ENCODE assay signal across 12 mouse cellular contexts in the genomic region with DNA sequence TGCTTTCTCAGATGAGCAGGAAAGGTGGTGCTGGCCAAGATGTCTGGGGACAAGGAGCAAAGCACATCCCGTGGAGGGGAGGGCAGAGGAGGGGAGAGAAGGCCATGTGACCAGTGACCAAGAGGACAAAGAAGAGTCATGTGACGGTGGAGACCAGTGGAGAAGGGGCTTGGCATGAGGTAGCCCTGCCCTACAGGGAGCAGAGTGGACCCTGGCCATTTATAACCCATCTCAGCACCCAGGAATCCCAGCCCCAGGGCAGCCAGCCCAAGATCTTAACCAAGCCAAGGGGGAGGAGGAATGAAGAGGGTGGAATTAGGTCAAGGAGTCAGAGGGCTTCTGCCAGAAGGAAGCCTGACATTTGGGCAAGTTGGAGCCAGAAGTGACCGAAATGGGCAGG. TPM values are rescaled to one million over a fixed set of nuclear protein-coding genes. Genes with fewer than 3 reads are reported as not detected.
DNase-seq lines count a peak whose midpoint lies in the region; ATAC-seq and TF ChIP-seq lines count a peak whose summit lies in the region.
"Had no signal": no experiment of that assay in that cellular context is flagged by ENCODE, and none has a peak within 500 bp of the region (broad histone marks: within the 10 kb centered on the region; RNA-seq: fewer than 3 reads in every experiment).

No protein-coding gene starts in this region.

- no peak for TF ChIP-seq POLR2A in kidney, adult 2 months (IDR thresholded peaks at IDR 0.05; ENCODE audit: low read depth, low read length)

- no peak for TF ChIP-seq EP300 in lung, postnatal 0 days (IDR thresholded peaks at IDR 0.05)

- H3K4me3 ChIP-seq in kidney, adult 2 months (ENCODE audit: insufficient read depth, low read depth, low read length), result no peak overlapping the region
- H3K4me3 ChIP-seq in lung, postnatal 0 days (ENCODE audit: low read depth, low read length), result no peak overlapping the region
- no peak overlapping the region for H3K4me3 ChIP-seq in embryonic facial prominence, embryonic 10.5 days
- H3K4me3 ChIP-seq: hindbrain, embryonic 12.5 days had no signal

- no peaks in the 10 kb centered on the region for H3K36me3 ChIP-seq in kidney, adult 2 months (ENCODE audit: control insufficient read depth, insufficient read depth, low read length)
- no peaks in the 10 kb centered on the region for H3K36me3 ChIP-seq in lung, postnatal 0 days (ENCODE audit: insufficient read depth, low read length)
- no peaks in the 10 kb centered on the region for H3K36me3 ChIP-seq in embryonic facial prominence, embryonic 10.5 days (replicated peaks)
- H3K36me3 ChIP-seq: hindbrain, embryonic 12.5 days had no signal

- no peak overlapping the region for H3K4me2 ChIP-seq in lung, postnatal 0 days (replicated peaks; ENCODE audit: low read depth, low read length)
- H3K4me2 ChIP-seq: hindbrain, embryonic 12.5 days had no signal

- no peaks in the 10 kb centered on the region for H3K9me3 ChIP-seq in lung, postnatal 0 days (ENCODE audit: low read length)
- no peaks in the 10 kb centered on the region for H3K9me3 ChIP-seq in embryonic facial prominence, embryonic 10.5 days
- H3K9me3 ChIP-seq: hindbrain, embryonic 12.5 days had no signal

- H3K27me3 ChIP-seq in kidney, adult 2 months (replicated peaks; ENCODE audit: control insufficient read depth, insufficient read depth, low read length), result no peaks in the 10 kb centered on the region
- no peaks in the 10 kb centered on the region for H3K27me3 ChIP-seq in lung, postnatal 0 days (replicated peaks; ENCODE audit: insufficient read depth, low read length)
- no peaks in the 10 kb centered on the region for H3K27me3 ChIP-seq in embryonic facial prominence, embryonic 10.5 days (replicated peaks; ENCODE audit: low read depth, poor library complexity, severe bottlenecking)

- H3K4me1 ChIP-seq in kidney, adult 2 months (ENCODE audit: control insufficient read depth, insufficient read depth, low read length), result peaks cover 13% of the 10 kb centered on the region; the same call in 1 of the 2 replicates
- 0 out of 2 replicates have a peak, but pooled peaks cover 5% of the 10 kb centered on the region for H3K4me1 ChIP-seq in lung, postnatal 0 days (ENCODE audit: insufficient read depth, low read depth, low read length)
- peaks cover 45% of the 10 kb centered on the region for H3K4me1 ChIP-seq in embryonic facial prominence, embryonic 10.5 days

- H3K9ac ChIP-seq in lung, postnatal 0 days (replicated peaks; ENCODE audit: low read depth), result no peak overlapping the region
- H3K9ac ChIP-seq: hindbrain, embryonic 12.5 days had no signal

- TF ChIP-seq CTCF in kidney, adult 2 months (conservative IDR thresholded peaks at IDR 0.05; ENCODE audit: insufficient read depth, insufficient read length, low read depth, low read length), result no peak
- no peak for TF ChIP-seq CTCF in lung, postnatal 0 days (IDR thresholded peaks at IDR 0.05)

- peak; percentile 43 for ATAC-seq in lung, postnatal 0 days

- DNase-seq in cerebellum, adult 11-12 months, result peak; percentile 21
- DNase-seq in cerebellum, adult 9-11 months, result no peak
- DNase-seq in 3T3-L1 (ENCODE audit: low read depth, low spot score), result peak; percentile 34
- peak; percentile 96 for DNase-seq in kidney, adult 2 months
- DNase-seq in lung, postnatal 0 days (ENCODE audit: low spot score), result no peak
- DNase-seq in embryonic facial prominence, embryonic 10.5 days (ENCODE audit: low spot score), result no peak
- no peak for DNase-seq in thymus, adult 18-20 months
- no peak for DNase-seq in cerebellum, postnatal 36 days
- DNase-seq: right cerebral cortex, adult 18-20 months; thymus, postnatal 14 days had no signal

- H3K27ac ChIP-seq in kidney, adult 2 months (ENCODE audit: insufficient read depth, low read depth, low read length), result no peak overlapping the region
- no peak overlapping the region for H3K27ac ChIP-seq in lung, postnatal 0 days (ENCODE audit: low read length)
- H3K27ac ChIP-seq in embryonic facial prominence, embryonic 10.5 days (replicated peaks), result no peak overlapping the region
- H3K27ac ChIP-seq: hindbrain, embryonic 12.5 days; macrophage had no signal

- 41% methylated on average over 3 of the region's 3 CpGs for WGBS in kidney, adult 2 months
- 65% methylated on average over 3 of the region's 3 CpGs for WGBS in lung, postnatal 0 days
- 77% methylated on average over 3 of the region's 3 CpGs for WGBS in embryonic facial prominence, embryonic 10.5 days

RNA-seq across cellular contexts. Expression of a gene that starts 3.2 kb away (rescaled TPM):
- polyA plus RNA-seq in kidney, adult 2 months (2012; rRNA removed), result 63.6 and 68.4 TPM in 2 replicates
- polyA plus RNA-seq in lung, postnatal 0 days (2015; fragmentation: Nextera tagmentation; extraction: Ambion mirVana), result 8.8 and 9.2 TPM in 2 replicates
- polyA plus RNA-seq in embryonic facial prominence, embryonic 10.5 days (2016; fragmentation: Nextera tagmentation; extraction: Ambion mirVana), result 16.2 and 17.7 TPM in 2 replicates

RNA-seq across cellular contexts. Expression of a gene that starts 47.2 kb away (rescaled TPM):
- polyA plus RNA-seq in kidney, adult 2 months (2012; rRNA removed), result 4.7 and 5.3 TPM in 2 replicates
- 15.9 and 19.4 TPM in 2 replicates for polyA plus RNA-seq in lung, postnatal 0 days (2015; fragmentation: Nextera tagmentation; extraction: Ambion mirVana)
- 5.9 and 6.6 TPM in 2 replicates for polyA plus RNA-seq in embryonic facial prominence, embryonic 10.5 days (2016; fragmentation: Nextera tagmentation; extraction: Ambion mirVana)
- polyA plus RNA-seq: macrophage had no signal

Comparison
In these comparisons a context has a peak if more than half of its experiments do, and no peak if none do; other contexts are left out.
1. DNase-seq: peak in cerebellum, adult 11-12 months (single experiment), 3T3-L1 (single experiment) and kidney, adult 2 months (single experiment); none in cerebellum, adult 9-11 months (single experiment), lung, postnatal 0 days (single experiment), embryonic facial prominence, embryonic 10.5 days (single experiment), thymus, adult 18-20 months (0 of 2) and cerebellum, postnatal 36 days (0 of 2).